Mouse (Mus musculus): ENCODE measurements at regions not wholly inside any gene's neighbourhood (a gene's known extent, or its start where the extent isn't known, plus 50 kb on each side); places are given as distances from the start of the nearest gene placed in this dataset.

- DNase-seq (ENCODE audit: low spot score) = no peak
These were observed 144.8 kb upstream of the Gimd1 start for GRCm38 (mm10) chr3:132484814-132485213.

DNA sequence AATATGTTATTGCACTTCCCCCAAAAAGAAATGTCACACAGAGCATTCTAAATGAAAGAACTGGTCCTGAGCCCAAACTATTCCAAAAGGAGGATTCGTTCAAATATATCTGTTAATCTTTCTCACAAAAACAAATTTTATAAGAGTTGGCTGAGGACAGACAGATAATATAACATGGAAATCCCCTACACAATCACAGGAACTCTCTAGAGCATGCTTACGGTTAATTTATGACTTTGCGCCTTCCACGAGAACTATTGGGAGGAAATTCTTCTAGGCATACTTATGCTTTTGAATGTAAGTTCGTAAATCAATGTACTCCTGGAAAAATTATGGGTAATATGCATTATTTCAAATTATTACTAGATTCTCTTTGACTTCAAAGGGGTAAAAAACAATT is 144.1 kb upstream of the Gimd1 start:
- DNase-seq (ENCODE audit: low spot score) = no peak

DNA sequence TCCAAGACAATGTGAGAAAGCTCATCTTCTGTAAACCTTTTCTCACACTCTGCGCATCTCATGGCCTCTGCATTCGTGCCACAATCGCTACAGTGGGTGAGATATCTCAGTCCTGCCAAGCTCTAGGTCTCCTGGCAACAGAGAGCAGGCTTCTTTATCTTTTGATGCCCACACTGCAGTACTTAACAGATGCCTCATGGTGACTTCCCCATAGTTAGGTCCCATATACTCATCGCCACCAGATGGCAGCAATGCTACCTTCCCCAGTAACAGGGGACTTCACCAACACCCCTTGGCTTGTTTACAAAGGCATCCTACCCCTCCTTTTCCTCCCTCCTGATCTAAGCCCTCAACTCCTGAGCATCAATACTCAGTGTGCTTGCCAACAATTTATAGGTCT is 123.5 kb upstream of the Gimd1 start:
- DNase-seq (ENCODE audit: low spot score) = peak; percentile 22

DNA sequence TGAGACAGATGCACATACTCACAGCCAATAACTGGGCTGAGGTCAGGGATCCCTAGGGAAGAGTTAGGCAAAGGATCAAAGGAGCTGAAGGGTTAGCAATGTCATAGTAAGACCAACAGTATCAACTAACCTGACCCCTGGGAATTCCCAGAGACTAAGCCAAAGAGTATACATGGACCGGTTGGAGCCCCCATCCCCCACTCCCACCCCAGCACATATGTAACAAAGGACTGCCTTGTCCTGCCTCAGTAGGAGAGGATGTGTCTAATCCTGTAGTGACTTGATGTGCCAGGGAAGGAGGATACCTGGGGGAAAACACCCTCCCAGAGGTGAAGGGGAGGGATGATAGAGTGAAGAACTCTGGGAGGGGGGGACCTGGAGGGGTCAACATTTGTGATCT is 119.4 kb upstream of the Gimd1 start:
- no peak for DNase-seq (ENCODE audit: low spot score)

- no peak for DNase-seq (ENCODE audit: low spot score)
These were observed 117.0 kb upstream of the Gimd1 start for GRCm38 (mm10) chr3:132512526-132513102.

GRCm38 (mm10) chr3:132533323-132533904 is 96.2 kb upstream of the Gimd1 start:
- DNase-seq (ENCODE audit: low spot score) = no peak

DNA sequence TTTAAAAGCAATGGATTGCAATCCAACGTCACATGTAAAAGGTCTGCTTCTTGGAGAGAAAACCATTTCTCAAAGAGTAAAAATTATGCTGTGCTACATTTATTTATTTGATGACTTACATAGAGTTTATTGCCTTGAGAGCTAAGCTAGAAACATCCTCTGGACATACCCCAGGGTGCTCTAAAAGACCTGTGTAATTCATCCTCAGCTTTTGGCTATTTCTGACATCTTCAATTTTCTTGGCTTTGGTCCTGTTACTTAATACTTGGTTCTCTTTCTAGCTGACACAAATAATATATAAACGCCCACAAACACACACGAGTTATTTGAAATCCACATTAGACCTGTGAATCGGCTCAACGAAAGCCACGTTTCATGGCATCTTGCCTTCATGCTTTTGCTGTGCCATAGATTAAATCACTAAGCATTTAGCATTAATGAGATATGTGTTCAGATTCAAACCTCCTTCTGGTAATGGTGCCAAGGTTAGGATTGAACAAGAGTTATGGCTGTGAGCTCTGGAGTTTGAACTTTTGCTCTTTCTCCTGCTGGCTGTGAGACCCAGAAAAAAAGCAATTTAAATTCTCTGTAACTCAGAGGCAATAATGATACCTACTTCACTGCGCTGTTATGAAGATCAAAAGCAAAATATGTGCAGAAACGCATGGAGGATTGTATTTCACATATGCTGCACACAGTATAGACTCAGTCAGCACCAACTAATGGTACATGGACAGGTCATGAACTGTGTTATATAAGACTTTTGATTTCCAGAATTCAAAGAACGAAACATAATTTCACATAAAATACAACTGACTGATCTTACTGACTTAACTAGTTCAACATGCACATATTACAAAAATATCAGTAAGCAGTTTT is 89.6 kb upstream of the Gimd1 start:
- DNase-seq (ENCODE audit: low spot score) = no peak

DNA sequence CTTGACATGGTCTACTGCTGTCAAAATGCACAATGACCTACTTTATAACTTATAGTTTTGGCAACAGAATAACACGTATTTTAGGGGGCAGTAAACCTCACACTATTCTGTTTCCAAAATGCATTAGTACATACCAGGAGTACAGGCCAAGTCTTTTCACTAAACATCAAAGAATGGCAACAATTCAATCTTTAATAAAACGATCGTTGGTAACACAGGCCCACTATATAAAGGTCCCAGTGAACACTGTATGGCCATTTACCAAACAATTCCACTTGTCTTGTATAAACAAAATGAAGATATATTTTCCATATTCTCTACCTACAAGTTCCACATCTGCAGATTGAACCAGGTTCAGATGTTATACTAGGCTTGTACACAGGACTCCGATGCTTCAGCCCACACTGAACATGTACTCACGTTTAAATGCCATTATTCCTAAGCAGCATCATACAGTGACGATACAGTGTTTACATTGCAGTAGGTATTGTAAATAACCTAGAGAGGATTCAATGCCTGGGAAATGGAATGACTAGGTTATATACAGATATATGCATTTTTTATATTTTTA is 78.3 kb upstream of the Gimd1 start:
- DNase-seq (ENCODE audit: low spot score) = no peak

DNA sequence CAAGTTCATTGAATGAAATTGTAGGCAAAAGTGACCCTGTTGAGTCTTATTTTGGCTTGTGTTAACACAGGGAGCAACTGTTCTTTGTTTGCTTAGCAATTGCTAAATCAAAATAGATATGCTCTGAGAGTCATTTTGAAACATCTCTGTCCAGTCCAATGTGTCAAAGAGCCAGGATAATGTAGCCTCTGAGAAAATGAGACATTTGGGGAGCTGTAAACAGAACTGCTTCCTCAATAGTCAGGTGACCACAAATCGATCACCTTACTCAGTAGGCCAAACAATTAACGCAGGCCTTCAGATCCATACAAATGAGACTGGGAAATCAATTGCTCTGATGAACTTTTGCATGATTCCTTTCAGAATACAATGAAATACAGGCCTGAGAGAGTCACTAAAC is 63.9 kb upstream of the Gimd1 start:
- no peak for DNase-seq (ENCODE audit: low spot score)

DNA sequence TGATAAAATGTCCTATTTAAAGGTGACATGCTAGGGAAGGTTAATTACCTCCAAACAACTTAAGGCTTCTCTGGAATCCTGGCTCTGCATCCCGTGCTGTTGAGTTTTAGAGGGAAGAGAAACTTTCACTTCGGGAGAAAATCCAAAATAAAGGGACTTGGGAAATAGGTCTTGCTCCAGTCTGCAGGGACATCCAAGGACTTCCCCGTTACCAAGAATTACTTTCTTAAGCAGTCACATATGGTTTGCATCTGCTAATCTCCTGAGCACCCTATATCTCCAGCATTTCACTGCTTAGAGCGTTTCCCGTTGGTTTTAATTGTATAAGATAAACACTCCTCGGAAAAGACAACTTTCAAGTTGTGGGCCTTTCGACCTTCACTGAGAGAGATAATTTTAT is 63.3 kb upstream of the Gimd1 start:
- no peak for DNase-seq (ENCODE audit: low spot score)
